Mouse (Mus musculus): ENCODE measurements at regions not wholly inside any gene's neighbourhood (a gene's known extent, or its start where the extent isn't known, plus 50 kb on each side); places are given as distances from the start of the nearest gene placed in this dataset.

GRCm38 (mm10) chr7:113651696-113652095 is 114.1 kb upstream of the Spon1 start:
- TF ChIP-seq POLR2A (IDR thresholded peaks at IDR 0.05; ENCODE audit: borderline replicate concordance, control insufficient read depth, low read depth, low read length) (no peak), CTCF (IDR thresholded peaks at IDR 0.05; ENCODE audit: control insufficient read depth, insufficient read depth, low read length) (no peak)
